Mouse (Mus musculus): Measurements from ENCODE around the gene Card9. TPM values are rescaled to one million over a fixed set of nuclear protein-coding genes. Genes with fewer than 3 reads are reported as not detected.

Gene Card9
- total RNA-seq, 2 experiments from 2014 or later = 1.9 to 2.0 TPM

- peak in 1 of 2 experiments; percentile 56 for DNase-seq (ENCODE audit: low spot score in 2 of 2)
Observed at GRCm38 (mm10) chr2:26329402-26329801, 31.3 kb downstream of the Card9 start.

GRCm38 (mm10) chr2:26327852-26328251 is 32.9 kb downstream of the Card9 start:
- no peak for DNase-seq (ENCODE audit: low spot score in 2 of 2)

DNA sequence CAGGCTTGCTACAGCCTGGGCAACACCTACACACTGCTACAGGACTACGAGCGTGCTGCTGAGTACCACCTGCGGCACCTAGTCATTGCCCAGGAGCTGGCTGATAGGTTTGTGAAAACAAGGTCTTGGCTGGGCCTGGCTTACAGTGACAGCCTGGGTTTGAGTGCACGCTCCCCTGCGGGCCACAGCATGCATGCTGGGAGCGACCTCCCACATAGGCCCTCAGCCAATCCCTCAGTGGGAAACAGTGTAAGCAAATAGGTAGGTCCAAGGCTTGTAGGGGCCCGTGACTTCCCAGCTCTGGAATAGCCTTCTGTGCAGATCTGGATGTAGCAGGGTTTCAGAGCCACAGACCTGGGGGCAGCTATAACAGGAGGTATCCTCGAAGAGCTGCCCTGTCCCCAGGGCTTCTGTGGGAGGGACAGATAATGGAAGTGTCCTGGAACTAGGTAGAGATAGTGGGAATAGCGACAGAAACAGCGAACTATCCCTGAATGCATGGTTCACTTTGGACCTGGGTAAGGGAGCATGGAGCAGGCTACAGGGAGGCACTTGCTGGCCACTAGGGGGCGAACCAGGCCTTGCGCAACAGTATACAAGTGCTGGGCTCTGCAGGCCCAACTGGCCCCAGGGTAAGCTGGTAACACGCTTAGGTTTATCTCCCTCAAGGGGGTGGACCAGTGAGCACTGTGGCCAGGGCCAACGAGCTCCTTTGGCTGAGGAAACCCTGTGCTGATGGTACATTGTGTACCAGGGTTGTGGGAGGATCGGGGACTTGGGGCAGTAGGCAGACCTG is 35.1 kb downstream of the Card9 start:
- peak; percentile 56 to 61 for DNase-seq (ENCODE audit: low spot score in 2 of 2)

- peak in 1 of 2 experiments; percentile 50 for DNase-seq (ENCODE audit: low spot score in 2 of 2)
Observed at GRCm38 (mm10) chr2:26324917-26325316, 35.8 kb downstream of the Card9 start.

- no peak for DNase-seq (ENCODE audit: low spot score in 2 of 2)
Observed at GRCm38 (mm10) chr2:26323589-26324325, 37.0 kb downstream of the Card9 start.

- no peak for DNase-seq (ENCODE audit: low spot score in 2 of 2)
Observed at GRCm38 (mm10) chr2:26320245-26321185, 40.2 kb downstream of the Card9 start.

- no peak for DNase-seq (ENCODE audit: low spot score in 2 of 2)
Observed at GRCm38 (mm10) chr2:26319519-26320244, 41.0 kb downstream of the Card9 start.

DNA sequence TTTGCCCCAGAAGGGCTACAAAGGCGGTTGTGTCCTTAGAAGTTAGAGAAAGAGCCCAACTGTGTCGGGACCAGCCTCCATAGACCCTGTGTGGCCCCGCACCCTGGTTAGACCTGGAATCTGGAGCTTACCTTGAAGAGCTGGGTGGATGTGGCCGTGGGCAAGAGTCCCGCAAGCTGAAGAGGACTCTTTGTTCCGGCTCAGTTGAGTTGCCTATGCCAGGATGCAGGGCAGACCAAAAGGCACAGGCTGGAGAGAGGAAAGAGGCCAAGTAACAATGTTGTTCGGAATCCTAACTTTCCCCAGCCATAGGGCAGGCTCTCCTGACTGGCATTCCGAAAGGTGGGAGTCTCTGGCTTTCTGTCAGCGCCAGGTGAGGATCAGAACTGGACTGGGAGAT is 41.6 kb downstream of the Card9 start:
- no peak for DNase-seq (ENCODE audit: low spot score in 2 of 2)

- no peak for DNase-seq (ENCODE audit: low spot score in 2 of 2)
Observed at GRCm38 (mm10) chr2:26317991-26318672, 42.6 kb downstream of the Card9 start.

GRCm38 (mm10) chr2:26317371-26317770 is 43.3 kb downstream of the Card9 start:
- no peak for DNase-seq (ENCODE audit: low spot score in 2 of 2)

DNA sequence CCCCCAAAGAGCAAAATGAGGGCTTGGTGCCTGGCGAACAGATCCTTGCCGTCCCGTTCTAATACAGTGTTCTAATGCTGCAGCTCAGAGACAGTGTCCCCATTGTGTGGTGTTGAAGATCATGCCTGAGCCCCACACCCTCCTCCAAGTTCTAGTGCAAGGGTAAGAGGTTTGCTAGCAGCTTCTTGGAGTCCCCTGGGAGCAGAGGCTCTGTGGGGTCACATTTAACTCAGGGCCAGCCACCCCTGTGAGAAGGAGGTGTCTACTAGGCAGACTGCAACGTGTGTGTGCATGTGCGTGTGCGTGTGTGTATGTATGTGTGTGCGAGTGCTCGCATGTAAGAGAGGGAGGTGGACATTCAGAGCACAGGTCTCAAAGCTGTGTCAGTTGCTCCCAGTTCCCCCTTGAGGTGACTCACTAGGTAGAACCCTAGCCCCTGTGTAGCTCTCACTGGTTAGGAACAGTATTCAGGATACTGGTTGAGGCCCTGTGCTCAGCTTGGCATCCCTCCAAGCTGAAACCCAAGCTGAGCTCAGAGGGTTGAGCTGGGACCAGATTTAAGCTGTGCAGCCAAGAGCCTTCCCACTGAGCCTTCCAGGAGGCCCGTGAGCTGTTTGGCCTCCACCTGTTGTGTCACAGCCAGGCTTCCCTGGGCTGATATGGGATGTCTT is 44.0 kb downstream of the Card9 start:
- peak in 1 of 2 experiments; percentile 20 for DNase-seq (ENCODE audit: low spot score in 2 of 2)

GRCm38 (mm10) chr2:26315925-26316311 is 44.8 kb downstream of the Card9 start:
- peak in 1 of 2 experiments; percentile 47 for DNase-seq (ENCODE audit: low spot score in 2 of 2)

GRCm38 (mm10) chr2:26315072-26315924 is 45.4 kb downstream of the Card9 start, which contains the start of gene Gpsm1:
TSS of gene Gpsm1 (plus strand) at chr2:26315515.
- DNase-seq (ENCODE audit: low spot score in 2 of 2) = peak; percentile 78 to 81

GRCm38 (mm10) chr2:26314281-26315071 is 46.2 kb downstream of the Card9 start:
- DNase-seq (ENCODE audit: low spot score in 2 of 2) = peak in 1 of 2 experiments; percentile 30

DNA sequence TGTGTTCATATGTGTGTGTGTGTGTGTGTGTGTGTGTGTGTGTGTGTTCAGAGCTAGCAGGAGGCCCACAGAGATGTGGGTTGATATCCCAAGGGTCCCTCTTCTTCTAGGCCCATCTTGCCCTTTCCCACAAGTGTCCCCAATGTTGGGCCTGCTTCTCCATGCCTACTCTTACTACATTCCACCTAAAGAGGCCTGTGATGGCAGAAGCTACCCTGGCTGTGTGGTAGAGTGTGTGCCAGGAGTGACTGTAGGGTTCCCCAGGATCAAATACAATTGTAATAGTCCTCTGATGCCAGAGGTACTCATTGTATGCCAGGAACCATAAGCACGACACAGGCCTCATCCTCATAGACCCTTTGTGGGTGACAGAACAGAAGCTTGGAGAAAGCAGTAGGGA is 47.3 kb downstream of the Card9 start:
- DNase-seq (ENCODE audit: low spot score in 2 of 2) = no peak

DNA sequence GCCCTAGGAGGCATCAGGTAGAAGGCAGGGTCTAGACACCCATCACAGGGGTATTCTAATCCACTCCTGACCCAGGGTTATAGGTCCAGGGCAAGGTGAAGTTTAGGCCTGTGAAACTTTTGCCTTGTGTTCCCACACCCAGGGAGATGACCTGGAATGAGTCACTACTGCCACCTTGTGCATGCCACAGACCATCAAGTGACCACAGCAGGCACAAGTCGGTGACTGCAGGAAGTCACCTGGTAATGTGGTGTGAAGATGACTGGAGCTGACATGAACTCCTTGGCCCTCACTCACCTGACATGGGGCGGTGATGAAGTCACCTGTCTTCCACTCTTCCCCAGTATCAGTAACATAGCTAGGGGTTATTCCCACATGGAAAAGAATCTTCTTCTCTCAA is 47.9 kb downstream of the Card9 start:
- no peak for DNase-seq (ENCODE audit: low spot score in 2 of 2)

- DNase-seq (ENCODE audit: low spot score in 2 of 2) = no peak
Observed at GRCm38 (mm10) chr2:26311936-26312335, 48.8 kb downstream of the Card9 start.

All from adrenal gland, adult 18-20 months (tissue).